Mouse (Mus musculus) left cerebral cortex, postnatal 14 days (tissue): Measurements from ENCODE around the gene Cenpj. TPM values are rescaled to one million over a fixed set of nuclear protein-coding genes. Genes with fewer than 3 reads are reported as not detected.
A peak's percentile ranks its signal among the peaks of the same experiment; 100 is the strongest.

Experiments used
- DNase-seq, 2 experiments: peaks; one replicate each; pipeline ENCODE4 v3.0.0; 2021 to 2022; ENCODE audit warnings: low spot score in 2 of 2, mixed read lengths in 1 of 2
- intact Hi-C: fragments of 180-260 bp; cut with DNase I; formaldehyde crosslinking; loops from one replicate; pipeline ENCODE4 v1.15.1; 2025
- long read RNA-seq, 2 experiments: library from polyadenylated mRNA; stranded (forward); transcript quantifications; one replicate each; pipeline ENCODE4 v2.0.0; 2021
- total RNA-seq, 2 experiments: library from RNA; stranded (reverse); gene quantifications; 2 replicates each; pipeline ENCODE4 v1.2.3; 2021

Gene Cenpj
- total RNA-seq = 1 to 10 TPM; 2.4 to 3.3 TPM
- long read RNA-seq, experiment 1, partial matches to known transcripts = 0 of 1 reads
- long read RNA-seq, experiment 1, other reads (novel, unspliced or antisense) = 1 of 1 reads
- long read RNA-seq, experiment 2, partial matches to known transcripts = 0 of 5 reads
- long read RNA-seq, experiment 2, other reads (novel, unspliced or antisense) = 5 of 5 reads

DNA sequence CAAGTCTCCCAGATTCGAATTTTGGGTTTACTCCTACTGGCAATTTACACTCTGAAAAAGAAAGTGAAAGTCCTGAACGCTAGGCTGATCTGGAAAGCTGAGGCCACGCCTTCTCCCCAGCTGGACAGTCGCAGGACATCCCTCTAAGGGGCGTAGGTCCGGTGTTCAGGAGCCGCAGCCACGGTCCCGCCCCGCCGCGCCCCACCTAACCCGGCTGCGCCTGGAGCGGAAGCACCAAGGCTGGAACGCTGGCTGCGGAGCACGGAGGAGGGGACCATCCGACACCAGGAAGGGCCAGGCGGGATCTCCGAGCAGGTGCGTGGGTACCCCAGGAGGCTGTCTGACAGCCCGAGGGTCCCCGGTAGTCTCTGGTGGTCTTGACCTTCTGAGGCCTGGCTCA, at the start of gene Cenpj, which contains the start of gene Parp4:
TSS of gene Cenpj (minus strand) at position 10 of the 400 bp plus-strand sequence.
TSS of gene Parp4 (plus strand) at position 204 of the 400 bp plus-strand sequence.
- intact Hi-C loops = loop anchor here (5.0 kb wide), 1 partner anchor 92 kb away; the partner anchor contains the start of gene Mphosph8
- DNase-seq = peak; percentile 26 to 31

DNA sequence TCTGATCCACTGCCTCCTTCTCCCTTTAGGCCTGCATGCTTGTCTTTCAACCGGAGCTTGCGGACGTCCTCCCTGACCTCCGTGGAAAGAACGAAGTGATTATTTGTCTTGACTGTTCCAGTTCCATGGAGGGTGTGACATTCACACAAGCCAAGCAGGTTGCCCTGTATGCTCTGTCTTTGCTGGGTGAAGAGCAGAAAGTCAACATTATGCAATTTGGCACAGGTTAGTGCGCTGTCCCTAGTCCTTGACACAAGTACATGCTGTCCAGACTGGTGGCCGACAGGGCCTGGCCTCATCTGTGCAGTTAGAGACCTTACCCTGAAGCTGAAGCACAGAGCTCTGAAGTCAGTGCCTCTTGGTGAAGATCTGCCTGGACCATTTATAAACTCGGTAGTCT, 45.2 kb upstream of the Cenpj start:
- intact Hi-C loops = no loop called here
- no peak for DNase-seq

GRCm38 (mm10) chr14:56617470-56617869, 42.2 kb upstream of the Cenpj start:
- intact Hi-C loops = no loop called here
- no peak for DNase-seq

DNA sequence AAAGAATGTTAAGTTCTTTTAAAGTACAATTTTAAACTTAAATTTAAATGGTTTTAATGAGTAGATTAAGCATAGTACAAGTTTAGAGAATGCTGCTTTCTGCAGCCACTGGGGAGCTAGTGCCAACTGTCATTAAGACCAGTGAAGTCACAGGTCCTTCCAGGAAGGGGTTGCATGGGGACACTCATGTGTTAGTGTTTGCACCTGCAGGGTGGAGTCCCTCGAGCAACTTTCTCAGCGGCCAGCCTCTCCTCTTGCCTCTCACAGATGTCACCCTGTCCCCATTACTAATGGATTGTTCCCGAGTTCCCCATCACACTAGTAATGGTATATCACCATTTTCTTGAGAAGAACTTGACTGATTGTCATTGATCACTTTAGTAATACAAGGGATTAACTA, 38.0 kb upstream of the Cenpj start:
- no peak for DNase-seq
- intact Hi-C loops = no loop called here

DNA sequence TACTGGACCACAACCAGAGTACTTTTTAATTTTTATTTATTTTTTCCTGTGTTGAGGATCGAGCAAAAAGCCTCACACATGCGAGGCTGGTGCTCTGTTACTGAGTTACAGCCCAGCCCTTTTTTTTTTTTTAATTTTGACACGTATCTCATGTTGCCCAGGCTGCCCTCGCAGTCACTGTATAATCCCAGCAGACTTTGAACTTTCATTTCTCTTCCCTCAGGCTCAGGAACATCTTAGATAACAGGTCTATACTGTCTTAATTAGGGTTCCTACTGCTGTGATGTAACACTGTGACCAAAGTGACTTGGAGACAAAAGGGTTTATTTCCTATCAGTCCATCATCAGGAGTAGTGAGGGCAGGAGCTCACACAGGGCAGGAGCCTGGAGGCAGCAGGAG, 29.9 kb upstream of the Cenpj start:
- DNase-seq = no peak
- intact Hi-C loops = no loop called here

DNA sequence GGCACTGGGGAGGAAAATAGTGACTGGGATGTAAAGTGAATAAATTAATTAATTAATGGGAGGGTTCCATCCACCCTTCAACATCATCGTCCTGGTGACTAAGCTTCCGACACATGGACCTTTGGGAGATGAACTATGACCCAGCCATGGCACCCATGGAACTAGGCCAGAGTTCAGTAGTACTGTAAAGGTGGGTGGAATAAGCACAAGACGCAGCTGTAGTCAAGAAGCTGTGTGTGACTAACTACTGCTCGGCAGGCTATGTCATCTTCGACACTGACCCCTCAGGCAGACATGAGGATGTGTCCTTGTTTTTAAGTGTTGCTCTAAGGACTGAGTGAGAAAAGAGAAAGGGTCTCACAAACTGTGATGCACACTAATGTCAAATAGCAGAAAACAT, 29.2 kb upstream of the Cenpj start:
- no peak for DNase-seq
- intact Hi-C loops = no loop called here

DNA sequence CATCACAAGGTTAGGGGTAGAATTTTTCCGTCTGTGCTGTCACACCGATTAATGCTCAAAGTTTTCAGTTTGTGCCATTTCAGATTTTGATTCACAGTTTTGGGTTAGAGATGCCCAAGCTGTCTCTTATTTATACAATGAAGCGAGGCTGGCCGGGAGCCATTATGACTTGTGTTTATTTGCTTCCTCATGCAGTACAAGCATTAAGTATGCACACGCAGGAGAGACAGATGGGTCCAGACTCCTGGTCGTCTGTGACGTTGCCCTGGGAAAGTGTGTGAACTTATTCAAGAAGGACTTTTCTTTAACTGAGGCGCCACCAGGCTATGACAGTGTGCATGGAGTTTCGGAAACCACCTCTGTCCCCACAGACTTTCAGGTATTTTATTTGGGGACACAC, 26.8 kb upstream of the Cenpj start:
- DNase-seq = no peak

DNA sequence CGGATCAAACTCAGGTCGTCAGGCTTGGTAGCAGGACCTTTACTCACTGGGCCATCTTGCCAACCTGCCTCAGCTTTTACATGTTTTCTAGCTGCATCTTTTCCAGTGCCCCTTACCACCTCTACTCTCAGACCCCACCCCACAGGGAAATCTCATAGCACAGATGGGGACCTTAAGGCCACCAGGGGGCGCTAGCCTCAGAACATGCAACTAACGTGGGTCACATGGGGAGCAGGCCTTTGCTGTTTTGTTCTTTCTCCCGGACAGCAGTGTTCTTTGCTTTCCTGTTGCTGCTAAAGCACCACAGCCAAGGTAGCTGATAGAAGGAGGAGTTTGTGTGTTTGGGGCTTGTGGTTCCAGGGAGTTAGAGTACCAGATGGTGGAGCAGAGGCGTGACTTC, 23.5 kb upstream of the Cenpj start:
- peak; percentile 17 to 26 for DNase-seq
- intact Hi-C loops = no loop called here

More for the DNA sequence above, 26.8 kb upstream of the Cenpj start:
- intact Hi-C loops = no loop called here

GRCm38 (mm10) chr14:56594811-56595210, 19.6 kb upstream of the Cenpj start:
- no peak for DNase-seq
- intact Hi-C loops = no loop called here

DNA sequence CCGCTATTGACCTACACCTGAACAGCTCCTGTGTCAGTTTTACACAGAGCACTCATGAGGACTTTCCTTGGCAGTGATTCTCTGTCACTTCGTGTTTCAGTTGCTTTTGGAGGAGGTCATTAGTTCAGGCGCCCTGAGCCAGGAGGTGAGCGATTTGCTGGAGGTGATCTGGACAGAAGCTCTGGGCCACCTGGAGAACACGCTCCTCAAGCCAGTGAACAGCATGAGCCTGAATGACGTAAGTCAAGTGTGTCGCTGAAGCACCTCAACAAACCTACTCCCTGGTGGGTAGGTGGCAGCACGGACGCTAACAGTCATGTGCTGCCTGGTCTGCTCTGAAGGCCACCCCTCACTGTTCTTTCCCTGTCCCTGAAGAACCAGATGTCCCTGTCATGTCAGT, 17.0 kb upstream of the Cenpj start:
- intact Hi-C loops = no loop called here
- DNase-seq = no peak

DNA sequence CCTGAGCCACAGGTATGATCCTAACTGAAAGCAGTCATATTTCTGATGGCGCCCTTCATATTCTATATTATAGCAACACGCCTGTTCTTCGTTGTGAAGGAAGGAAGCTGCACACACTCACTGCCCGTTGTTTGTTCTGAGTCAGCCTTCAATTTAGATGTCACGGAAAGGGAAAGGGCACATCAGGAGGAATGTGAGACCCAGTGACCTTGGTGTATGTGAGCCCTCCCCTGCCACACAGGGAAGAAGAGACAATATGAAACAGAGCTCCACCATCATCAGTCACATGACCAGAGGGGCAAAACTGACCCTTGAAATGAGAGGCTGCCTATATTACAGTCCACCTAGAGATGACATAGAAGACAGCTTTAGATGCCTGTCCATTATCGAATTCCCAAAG, 7.1 kb upstream of the Cenpj start:
- no peak for DNase-seq
- intact Hi-C loops = no loop called here

DNA sequence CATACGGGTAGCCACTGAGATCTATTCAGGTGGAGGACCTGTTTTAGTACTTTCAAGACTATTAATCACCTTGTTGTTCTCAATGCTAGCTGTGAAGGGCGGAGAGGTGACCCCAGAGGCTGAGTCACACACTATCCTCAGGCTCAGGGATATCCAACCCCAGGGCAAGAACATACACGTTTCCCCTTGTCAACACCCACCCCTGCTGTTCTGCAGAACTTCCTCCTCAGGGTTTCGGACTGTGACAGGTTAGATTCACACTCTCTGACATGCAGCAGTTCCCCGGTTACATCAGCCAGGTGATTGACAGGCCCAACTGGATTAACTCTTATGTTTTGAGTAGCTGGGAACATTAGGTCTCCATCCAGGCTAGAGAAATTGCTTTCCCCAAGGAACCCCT, 5.9 kb upstream of the Cenpj start:
- intact Hi-C loops = no loop called here
- DNase-seq = no peak

GRCm38 (mm10) chr14:56579011-56579410, 3.8 kb upstream of the Cenpj start:
- intact Hi-C loops = loop anchor here (5.0 kb wide), 1 partner anchor 88 kb away; the partner anchor contains the start of gene Mphosph8
- no peak for DNase-seq

- intact Hi-C loops = loop anchor here (5.0 kb wide), 1 partner anchor 91 kb away; the partner anchor contains the start of gene Mphosph8
- no peak for DNase-seq
Measured at GRCm38 (mm10) chr14:56575969-56576901, 1.0 kb upstream of the Cenpj start.

DNA sequence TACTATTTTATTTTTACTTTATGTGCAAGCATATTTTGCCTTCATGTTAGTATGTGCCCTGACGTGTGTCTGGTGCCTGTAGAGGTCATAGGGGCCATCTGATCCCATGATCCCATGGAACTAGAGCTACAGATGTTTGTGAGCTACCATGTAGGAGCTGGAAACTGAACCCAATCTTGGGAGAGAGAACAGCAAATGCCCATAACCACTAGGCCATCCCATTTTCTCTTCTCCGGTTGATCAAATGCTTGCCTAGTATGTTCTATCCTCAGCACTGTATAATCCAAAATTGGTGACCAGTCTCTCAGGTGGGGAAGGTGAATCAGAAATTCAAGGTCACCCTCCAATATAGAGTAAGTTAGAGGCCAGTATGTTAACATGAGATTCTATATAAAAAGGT, 2.7 kb downstream of the Cenpj start:
- intact Hi-C loops = no loop called here
- DNase-seq = no peak

DNA sequence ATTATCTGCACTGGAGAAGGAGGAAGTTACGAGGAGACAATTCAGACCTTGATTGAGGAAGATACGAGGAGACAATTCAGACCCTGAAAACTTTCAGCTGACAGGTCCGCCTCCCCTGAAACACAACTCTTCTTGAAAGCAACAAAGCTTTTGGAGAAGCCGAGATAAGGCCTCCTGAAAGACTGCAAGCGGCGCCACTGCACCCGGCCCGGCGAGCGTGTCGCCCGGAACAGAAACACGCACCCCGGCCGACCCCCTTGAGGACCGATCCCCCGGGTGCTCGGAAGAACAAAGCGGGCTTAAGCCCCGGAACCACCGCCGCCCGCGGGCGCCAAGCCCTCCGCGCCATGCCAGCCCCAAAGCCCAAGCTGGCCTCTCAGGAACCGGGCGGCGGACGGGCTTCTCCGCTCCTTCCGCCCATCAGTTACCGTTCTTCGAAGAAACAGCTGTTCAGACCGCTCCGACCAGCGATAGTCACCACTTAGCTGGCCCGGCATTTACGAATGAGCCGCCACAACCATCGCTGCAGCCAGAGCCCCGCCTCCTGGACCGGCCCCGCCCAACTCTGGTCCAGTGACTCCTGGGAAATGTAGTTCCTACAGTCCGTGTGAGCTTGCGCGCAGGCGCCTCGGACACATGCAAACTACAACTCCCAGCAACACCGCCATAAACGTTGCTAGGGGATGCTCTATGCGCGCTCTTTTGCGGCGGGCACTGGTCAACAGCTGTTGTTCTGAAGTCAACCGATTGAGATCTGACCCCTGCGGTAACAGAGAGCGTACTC, 3.7 kb downstream of the Cenpj start:
- peak; percentile 95 to 97 for DNase-seq
- intact Hi-C loops = no loop called here

DNA sequence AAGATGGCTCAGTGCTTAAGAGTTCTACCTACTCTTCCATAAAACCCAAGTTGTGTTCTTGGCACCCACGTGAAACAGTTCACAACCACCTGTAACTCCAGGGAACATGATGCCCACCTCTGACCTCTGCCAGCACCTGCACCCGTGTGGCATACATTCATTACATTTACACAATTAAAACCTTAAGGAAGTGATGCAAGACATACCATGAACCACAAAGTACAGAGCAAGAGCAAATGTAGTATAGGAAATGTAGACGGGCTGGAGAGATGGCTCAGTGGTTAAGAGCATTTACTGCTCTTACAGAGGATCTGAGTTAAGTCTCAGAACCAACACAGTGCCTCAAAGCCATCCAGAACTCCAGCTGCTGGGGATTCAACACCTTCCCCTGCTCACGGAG, 6.2 kb downstream of the Cenpj start:
- intact Hi-C loops = no loop called here
- DNase-seq = no peak

DNA sequence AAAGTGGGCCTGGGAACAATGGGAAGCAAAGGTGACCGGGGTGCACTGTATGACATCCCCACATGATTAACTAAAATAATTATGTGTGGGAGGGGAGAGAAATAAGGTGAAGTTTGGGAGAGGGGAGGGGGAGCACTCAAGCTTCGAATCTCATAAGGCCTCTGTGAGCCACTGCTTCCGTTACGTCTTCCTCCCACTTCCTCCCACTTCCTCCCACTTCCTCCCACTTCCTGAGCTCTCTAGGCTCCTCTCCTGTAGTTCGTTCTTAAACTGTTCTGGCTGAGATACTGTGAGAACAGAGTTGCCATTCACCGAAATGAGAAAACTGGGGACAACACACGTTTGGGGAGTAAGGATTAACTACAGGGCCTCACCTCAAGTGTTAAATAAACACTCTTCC, 7.7 kb downstream of the Cenpj start:
- intact Hi-C loops = no loop called here
- no peak for DNase-seq

DNA sequence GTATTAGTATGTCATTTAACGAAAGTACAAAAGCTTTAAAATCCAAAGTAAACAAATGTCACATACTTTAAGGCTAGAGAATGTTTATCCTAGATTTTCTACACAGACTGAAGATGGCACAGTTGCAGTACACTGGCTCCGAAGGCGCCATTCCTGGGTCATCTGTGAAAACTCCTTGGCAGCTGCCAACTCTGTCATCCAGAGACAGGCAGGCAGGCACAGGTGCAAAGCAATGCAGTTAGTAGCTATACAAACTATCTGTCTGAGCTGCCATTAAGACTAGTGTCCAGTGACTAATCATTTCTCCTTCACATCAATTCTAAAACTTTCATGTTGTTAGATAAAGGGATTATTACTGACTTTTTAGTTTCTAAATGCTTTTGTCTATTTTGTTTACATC, 16.1 kb downstream of the Cenpj start:
- no peak for DNase-seq

GRCm38 (mm10) chr14:56554716-56555115, 20.5 kb downstream of the Cenpj start:
- intact Hi-C loops = no loop called here
- DNase-seq = no peak

More for the DNA sequence above, 16.1 kb downstream of the Cenpj start:
- intact Hi-C loops = no loop called here
